Mouse (Mus musculus) right cerebral cortex, postnatal 10 days (tissue): ENCODE measurements around the gene Tsga10ip.

Experiments used
- DNase-seq, 2 experiments: peaks; one replicate each; pipeline ENCODE4 v3.0.0; 2021; ENCODE audit warnings: low spot score in 2 of 2

The Tsga10ip gene

GRCm38 (mm10) chr19:5345297-5346131 lies 56.8 kb downstream of the Tsga10ip start:
- DNase-seq: no peak

DNA sequence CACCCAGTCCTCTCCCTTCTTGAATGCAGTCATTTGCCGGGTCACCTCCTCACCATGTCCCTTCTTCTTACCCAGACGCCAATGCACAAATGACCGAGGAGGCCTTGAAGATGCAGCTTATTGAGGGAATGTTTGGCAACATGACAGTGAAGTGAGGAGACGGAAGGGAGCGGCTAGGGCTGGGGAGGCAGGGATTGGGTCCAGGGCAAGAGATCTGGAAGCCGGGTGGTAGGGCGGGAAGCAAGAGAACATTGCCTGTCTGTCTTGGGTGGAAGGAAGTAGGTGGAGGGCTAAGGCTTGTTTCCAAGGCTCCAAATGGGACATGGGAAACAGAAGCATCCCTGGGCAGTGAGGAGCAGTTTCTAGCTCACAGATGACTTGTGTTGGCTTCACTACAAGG lies 61.0 kb downstream of the Tsga10ip start:
- no peak for DNase-seq
